Mouse (Mus musculus): ENCODE data around the gene Mrtfa. TPM values are rescaled to one million over a fixed set of nuclear protein-coding genes. Genes with fewer than 3 reads are reported as not detected.

Gene Mrtfa
- total RNA-seq, 1 experiment from 2014 or later = 15.8 TPM

Other genes starting within 250 kb of the Mrtfa start
- 167 and 175 TPM in 2 replicates for gene Adsl, start 242.3 kb downstream of the Mrtfa start, total RNA-seq (2017)
- 21.7 and 39.5 TPM in 2 replicates for gene Sgsm3, start 213.0 kb downstream of the Mrtfa start, total RNA-seq (2017)
- 0.19 TPM in 1 of 2 replicates, not detected in the other for gene Mchr1, start 44.7 kb upstream of the Mrtfa start, total RNA-seq (2017)
- 72.7 and 97.1 TPM in 2 replicates for gene Slc25a17, start 170.1 kb upstream of the Mrtfa start, total RNA-seq (2017)
- 311 and 331 TPM in 2 replicates for gene St13, start 209.3 kb upstream of the Mrtfa start, total RNA-seq (2017)
- 14.6 and 17.1 TPM in 2 replicates for gene Xpnpep3, start 209.4 kb upstream of the Mrtfa start, total RNA-seq (2017)
- gene Dnajb7, start 217.5 kb upstream of the Mrtfa start, total RNA-seq (2017) = not detected in 2 replicates